Mouse (Mus musculus) left cerebral cortex, postnatal 4 days (tissue): ENCODE measurements at regions not wholly inside any gene's neighbourhood (a gene's known extent, or its start where the extent isn't known, plus 50 kb on each side); places are given as distances from the start of the nearest gene placed in this dataset.

Experiments
- DNase-seq: peaks from one replicate; pipeline ENCODE4 v3.0.0-alpha.2; 2022
- intact Hi-C: fragments of 180-260 bp; cut with DNase I; formaldehyde crosslinking; loops from one replicate; pipeline ENCODE4 v1.15.1; 2025

- intact Hi-C loops, result no loop called here
- no peak for DNase-seq
Observed at GRCm38 (mm10) chr14:45714311-45714710, 56.4 kb upstream of the Ddhd1 start.

GRCm38 (mm10) chr14:45714786-45715185 is 56.8 kb upstream of the Ddhd1 start:
- intact Hi-C loops, result no loop called here
- DNase-seq, result no peak

GRCm38 (mm10) chr14:45716100-45716499 is 58.2 kb upstream of the Ddhd1 start:
- intact Hi-C loops, result no loop called here
- DNase-seq, result no peak

- intact Hi-C loops, result no loop called here
- DNase-seq, result no peak
Observed at GRCm38 (mm10) chr14:45722887-45723286, 64.9 kb upstream of the Ddhd1 start.

- intact Hi-C loops, result no loop called here
Observed at GRCm38 (mm10) chr14:45724341-45724740, 66.4 kb upstream of the Ddhd1 start.

GRCm38 (mm10) chr14:45734530-45735410 is 76.8 kb upstream of the Ddhd1 start:
- intact Hi-C loops, result no loop called here
- no peak for DNase-seq

More at GRCm38 (mm10) chr14:45724341-45724740, 66.4 kb upstream of the Ddhd1 start:
- DNase-seq, result no peak

- intact Hi-C loops, result no loop called here
Observed at GRCm38 (mm10) chr14:45737966-45738365, 80.0 kb upstream of the Ddhd1 start.

GRCm38 (mm10) chr14:45739638-45740037 is 81.7 kb upstream of the Ddhd1 start:
- intact Hi-C loops, result no loop called here
- DNase-seq, result no peak

More at GRCm38 (mm10) chr14:45737966-45738365, 80.0 kb upstream of the Ddhd1 start:
- DNase-seq, result no peak

GRCm38 (mm10) chr14:45740662-45741061 is 82.7 kb upstream of the Ddhd1 start:
- DNase-seq, result no peak
- intact Hi-C loops, result no loop called here

- intact Hi-C loops, result no loop called here
- no peak for DNase-seq
Observed at GRCm38 (mm10) chr14:45746176-45746575, 88.2 kb upstream of the Ddhd1 start.

GRCm38 (mm10) chr14:45757376-45757775 is 99.4 kb upstream of the Ddhd1 start:
- intact Hi-C loops, result no loop called here
- no peak for DNase-seq

- DNase-seq, result no peak
- intact Hi-C loops, result no loop called here
Observed at GRCm38 (mm10) chr14:45760890-45761680, 103.1 kb upstream of the Ddhd1 start.

- intact Hi-C loops, result no loop called here
- no peak for DNase-seq
Observed at GRCm38 (mm10) chr14:45764231-45764630, 106.3 kb upstream of the Ddhd1 start.

- DNase-seq, result no peak
Observed at GRCm38 (mm10) chr14:45766582-45766981, 108.6 kb upstream of the Ddhd1 start.

GRCm38 (mm10) chr14:45772665-45773277 is 114.8 kb upstream of the Ddhd1 start:
- intact Hi-C loops, result loop anchor here (10.0 kb wide), 1 partner anchor 952 kb away; no protein-coding TSS in a partner anchor
- DNase-seq, result peak; percentile 72

More at GRCm38 (mm10) chr14:45766582-45766981, 108.6 kb upstream of the Ddhd1 start:
- intact Hi-C loops, result no loop called here

- intact Hi-C loops, result loop anchor here (10.0 kb wide), 1 partner anchor 951 kb away; no protein-coding TSS in a partner anchor
- peak; percentile 5 for DNase-seq
Observed at GRCm38 (mm10) chr14:45773326-45773725, 115.4 kb upstream of the Ddhd1 start.

GRCm38 (mm10) chr14:45781850-45782249 is 123.9 kb upstream of the Ddhd1 start:
- DNase-seq, result no peak
- intact Hi-C loops, result no loop called here

GRCm38 (mm10) chr14:45794980-45795379 is 137.0 kb upstream of the Ddhd1 start:
- no peak for DNase-seq
- intact Hi-C loops, result no loop called here

- intact Hi-C loops, result no loop called here
Observed at GRCm38 (mm10) chr14:45796665-45797319, 138.8 kb upstream of the Ddhd1 start.

GRCm38 (mm10) chr14:45797320-45797696 is 139.4 kb upstream of the Ddhd1 start:
- intact Hi-C loops, result no loop called here
- no peak for DNase-seq

More at GRCm38 (mm10) chr14:45796665-45797319, 138.8 kb upstream of the Ddhd1 start:
- DNase-seq, result no peak
